Mouse (Mus musculus): Measurements from ENCODE around the gene Espn. TPM values are rescaled to one million over a fixed set of nuclear protein-coding genes. Genes with fewer than 3 reads are reported as not detected.

The Espn gene
- total RNA-seq, 2 experiments from 2014 or later, result 2.5 to 2.7 TPM

GRCm38 (mm10) chr4:152096927-152097326 lies 55.2 kb downstream of the Espn start:
- DNase-seq, result peak; percentile 53 to 67

- DNase-seq, result peak; percentile 87 to 91
Observed at GRCm38 (mm10) chr4:152095937-152096910, 55.9 kb downstream of the Espn start.

- no peak for DNase-seq
Observed at GRCm38 (mm10) chr4:152094233-152094632, 57.9 kb downstream of the Espn start.

- DNase-seq, result peak in 1 of 2 experiments; percentile 32
Observed at GRCm38 (mm10) chr4:152092751-152093293, 59.3 kb downstream of the Espn start.

GRCm38 (mm10) chr4:152090191-152090590 lies 62.0 kb downstream of the Espn start:
- DNase-seq, result no peak

- no peak for DNase-seq
Observed at GRCm38 (mm10) chr4:152088556-152089120, 63.5 kb downstream of the Espn start.

GRCm38 (mm10) chr4:152088133-152088532 lies 64.0 kb downstream of the Espn start:
- DNase-seq, result peak; percentile 41 to 51

GRCm38 (mm10) chr4:152087211-152088081 lies 64.7 kb downstream of the Espn start:
- peak in 1 of 2 experiments; percentile 45 for DNase-seq

- DNase-seq, result peak; percentile 75 to 78
Observed at GRCm38 (mm10) chr4:152086505-152087210, 65.5 kb downstream of the Espn start.

- no peak for DNase-seq
Observed at GRCm38 (mm10) chr4:152084616-152085015, 67.6 kb downstream of the Espn start.

GRCm38 (mm10) chr4:152083611-152084220 lies 68.5 kb downstream of the Espn start:
- peak; percentile 49 to 69 for DNase-seq

GRCm38 (mm10) chr4:152079931-152080330 lies 72.2 kb downstream of the Espn start:
- peak; percentile 10 to 43 for DNase-seq

GRCm38 (mm10) chr4:152079261-152079660 lies 72.9 kb downstream of the Espn start:
- DNase-seq, result no peak

GRCm38 (mm10) chr4:152078105-152078530 lies 74.1 kb downstream of the Espn start:
- peak in 1 of 2 experiments; percentile 77 for DNase-seq

- peak in 1 of 2 experiments; percentile 41 for DNase-seq
Observed at GRCm38 (mm10) chr4:152077191-152077590, 75.0 kb downstream of the Espn start.

- no peak for DNase-seq
Observed at GRCm38 (mm10) chr4:152074548-152074947, 77.6 kb downstream of the Espn start.

- no peak for DNase-seq
Observed at GRCm38 (mm10) chr4:152073715-152074114, 78.5 kb downstream of the Espn start.

- no peak for DNase-seq
Observed at GRCm38 (mm10) chr4:152072655-152073054, 79.5 kb downstream of the Espn start.

GRCm38 (mm10) chr4:152072121-152072601 lies 80.0 kb downstream of the Espn start, which contains the start of gene Plekhg5:
Plekhg5 (plus strand) TSS chr4:152072498.
- peak; percentile 68 to 87 for DNase-seq
